Mouse (Mus musculus) heart, adult 11 months (tissue): Measurements from ENCODE around the gene Tbc1d7.

Source experiments
- DNase-seq: peaks from one replicate; pipeline ENCODE4 v3.0.0; 2022

The Tbc1d7 gene

GRCm38 (mm10) chr13:43193266-43193665 lies 22.0 kb upstream of the Tbc1d7 start:
- no peak for DNase-seq

GRCm38 (mm10) chr13:43191741-43192192 lies 20.5 kb upstream of the Tbc1d7 start:
- peak; percentile 97 for DNase-seq

- DNase-seq = no peak
These were observed 20.0 kb upstream of the Tbc1d7 start for GRCm38 (mm10) chr13:43191290-43191689.

GRCm38 (mm10) chr13:43187736-43188135 lies 16.4 kb upstream of the Tbc1d7 start:
- DNase-seq = no peak

GRCm38 (mm10) chr13:43183248-43184055 lies 12.2 kb upstream of the Tbc1d7 start:
- no peak for DNase-seq

GRCm38 (mm10) chr13:43182465-43183201 lies 11.3 kb upstream of the Tbc1d7 start:
- peak; percentile 92 for DNase-seq

GRCm38 (mm10) chr13:43181104-43181503 lies 9.8 kb upstream of the Tbc1d7 start:
- DNase-seq = no peak

- no peak for DNase-seq
These were observed 6.0 kb upstream of the Tbc1d7 start for GRCm38 (mm10) chr13:43177317-43177716.

- DNase-seq = no peak
These were observed 5.4 kb upstream of the Tbc1d7 start for GRCm38 (mm10) chr13:43176676-43177075.

- DNase-seq = peak; percentile 96
These were observed 2.0 kb upstream of the Tbc1d7 start for GRCm38 (mm10) chr13:43173262-43173661.

GRCm38 (mm10) chr13:43172036-43172713 lies 874 bp upstream of the Tbc1d7 start:
- no peak for DNase-seq

GRCm38 (mm10) chr13:43167721-43168120 lies 3.6 kb downstream of the Tbc1d7 start:
- DNase-seq = no peak

- DNase-seq = peak; percentile 96
These were observed 11.9 kb downstream of the Tbc1d7 start for GRCm38 (mm10) chr13:43159429-43159828.

GRCm38 (mm10) chr13:43158281-43158680 lies 13.0 kb downstream of the Tbc1d7 start:
- DNase-seq = no peak

GRCm38 (mm10) chr13:43157370-43157769 lies 13.9 kb downstream of the Tbc1d7 start:
- DNase-seq = no peak

GRCm38 (mm10) chr13:43152005-43152520 lies 19.2 kb downstream of the Tbc1d7 start:
- DNase-seq = peak; percentile 95

GRCm38 (mm10) chr13:43149661-43150060 lies 21.6 kb downstream of the Tbc1d7 start:
- no peak for DNase-seq

GRCm38 (mm10) chr13:43148692-43149091 lies 22.6 kb downstream of the Tbc1d7 start:
- no peak for DNase-seq

- no peak for DNase-seq
These were observed 24.6 kb downstream of the Tbc1d7 start for GRCm38 (mm10) chr13:43146515-43147258.

GRCm38 (mm10) chr13:43144720-43145418 lies 26.4 kb downstream of the Tbc1d7 start:
- no peak for DNase-seq

- DNase-seq = peak; percentile 94
These were observed 36.8 kb downstream of the Tbc1d7 start for GRCm38 (mm10) chr13:43134468-43134867.

- DNase-seq = peak; percentile 94
These were observed 37.9 kb downstream of the Tbc1d7 start for GRCm38 (mm10) chr13:43133400-43133799.
